Mouse (Mus musculus): ENCODE measurements at regions not wholly inside any gene's neighbourhood (a gene's known extent, or its start where the extent isn't known, plus 50 kb on each side); places are given as distances from the start of the nearest gene placed in this dataset.

- no peak for TF ChIP-seq CTCF (conservative IDR thresholded peaks at IDR 0.05; ENCODE audit: insufficient read depth, insufficient read length, low read depth, low read length)
- no peak for TF ChIP-seq POLR2A (IDR thresholded peaks at IDR 0.05; ENCODE audit: low read depth, low read length)
These were observed 1020.5 kb downstream of the 9330182O14Rik start for GRCm38 (mm10) chr15:41154551-41155151.

All from kidney, adult 2 months (tissue).